Mouse (Mus musculus) C2C12 (cell line): ENCODE data around the gene Rasgef1b. TPM values are rescaled to one million over a fixed set of nuclear protein-coding genes. Genes with fewer than 3 reads are reported as not detected.

Source experiments
- H3K27me3 ChIP-seq: one replicate; pipeline ENCODE4 v1.6.1; 2011; ENCODE audit not compliant: control insufficient read depth, insufficient read depth, insufficient read length
- H3K36me3 ChIP-seq: one replicate; pipeline ENCODE4 v1.6.1; 2011; ENCODE audit not compliant: control insufficient read depth, insufficient read depth
- H3K4me3 ChIP-seq: one replicate; pipeline ENCODE4 v1.5.1; 2011; ENCODE audit warnings: mild to moderate bottlenecking, control low read depth; ENCODE audit not compliant: poor library complexity, insufficient read depth, severe bottlenecking
- H3K79me2 ChIP-seq: one replicate; pipeline ENCODE4 v1.6.1; 2011; ENCODE audit not compliant: control insufficient read depth, insufficient read depth
- H3K79me3 ChIP-seq: one replicate; pipeline ENCODE4 v1.6.1; 2011; ENCODE audit warnings: low read depth, control low read depth
- H3ac ChIP-seq: one replicate; pipeline ENCODE3; 2011; ENCODE audit warnings: low read depth; ENCODE audit not compliant: control insufficient read depth, insufficient read length
- CEBPB ChIP-seq: IDR thresholded peaks from one replicate; pipeline ENCODE4 v1.6.1; 2011; ENCODE audit warnings: low read depth, mild to moderate bottlenecking, control low read depth, moderate library complexity
- CTCF ChIP-seq: IDR thresholded peaks from one replicate; pipeline ENCODE4 v1.5.1; 2011; ENCODE audit not compliant: control insufficient read depth, insufficient read depth, insufficient read length
- FOSL1 ChIP-seq: IDR thresholded peaks from one replicate; pipeline ENCODE4 v1.8.0; 2011; ENCODE audit warnings: mild to moderate bottlenecking, low read length; ENCODE audit not compliant: poor library complexity, insufficient read depth, severe bottlenecking
- MAX ChIP-seq: IDR thresholded peaks from one replicate; pipeline ENCODE4 v1.6.1; 2011; ENCODE audit warnings: mild to moderate bottlenecking, control low read depth
- MYOD1 ChIP-seq: IDR thresholded peaks from one replicate; pipeline ENCODE4 v1.6.1; 2011; ENCODE audit warnings: low read depth; ENCODE audit not compliant: control insufficient read depth, insufficient read length
- MYOG ChIP-seq: IDR thresholded peaks from one replicate; pipeline ENCODE4 v1.6.1; 2011; ENCODE audit not compliant: control insufficient read depth, insufficient read length; ENCODE audit errors: extremely low read depth
- USF1 ChIP-seq: IDR thresholded peaks from one replicate; pipeline ENCODE4 v1.6.1; 2011; ENCODE audit warnings: low read depth, mild to moderate bottlenecking, control low read depth, moderate library complexity
- polyA plus RNA-seq: library from polyadenylated mRNA; unstranded; fragments of >200 nt; fragmentation: generic; extraction: Trizol; gene quantifications from one replicate; pipeline ENCODE4 v1.2.1, GENCODE M21; 2012; ENCODE audit warnings: missing spikeins

Rasgef1b gene
- polyA plus RNA-seq, 1 experiment: 0.05 TPM

DNA sequence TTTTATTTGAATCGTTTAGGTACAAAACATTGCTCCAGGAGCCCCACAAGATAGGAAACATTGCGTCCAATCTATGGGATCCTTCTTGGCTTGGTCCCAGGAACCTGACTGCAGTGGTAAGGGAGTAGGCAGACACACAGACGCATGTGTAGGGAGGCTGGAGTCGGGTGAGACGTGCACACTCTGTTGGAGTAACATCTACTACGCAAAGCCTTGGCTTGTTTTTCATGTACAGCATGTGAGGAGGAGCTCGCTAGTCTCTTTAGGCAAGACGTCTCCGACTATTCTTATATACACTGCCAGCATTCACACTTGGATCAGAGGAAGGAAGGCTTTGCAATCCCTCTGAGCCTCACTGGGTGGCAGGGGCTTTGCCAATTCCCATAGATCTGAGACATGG, 315.5 kb downstream of the Rasgef1b start:
- Histone ChIP-seq H3K79me2 (no peaks in the 10 kb centered on the region), H3K4me3 (no peak overlapping the region), H3ac (no peak overlapping the region), H3K79me3 (no peaks in the 10 kb centered on the region), H3K27me3 (peaks cover 6% of the 10 kb centered on the region), H3K36me3 (no peaks in the 10 kb centered on the region)
- TF ChIP-seq MYOG (no peak), MYOD1 (no peak), CEBPB (no peak), USF1 (no peak), FOSL1 (no peak), CTCF (no peak), MAX (no peak)

DNA sequence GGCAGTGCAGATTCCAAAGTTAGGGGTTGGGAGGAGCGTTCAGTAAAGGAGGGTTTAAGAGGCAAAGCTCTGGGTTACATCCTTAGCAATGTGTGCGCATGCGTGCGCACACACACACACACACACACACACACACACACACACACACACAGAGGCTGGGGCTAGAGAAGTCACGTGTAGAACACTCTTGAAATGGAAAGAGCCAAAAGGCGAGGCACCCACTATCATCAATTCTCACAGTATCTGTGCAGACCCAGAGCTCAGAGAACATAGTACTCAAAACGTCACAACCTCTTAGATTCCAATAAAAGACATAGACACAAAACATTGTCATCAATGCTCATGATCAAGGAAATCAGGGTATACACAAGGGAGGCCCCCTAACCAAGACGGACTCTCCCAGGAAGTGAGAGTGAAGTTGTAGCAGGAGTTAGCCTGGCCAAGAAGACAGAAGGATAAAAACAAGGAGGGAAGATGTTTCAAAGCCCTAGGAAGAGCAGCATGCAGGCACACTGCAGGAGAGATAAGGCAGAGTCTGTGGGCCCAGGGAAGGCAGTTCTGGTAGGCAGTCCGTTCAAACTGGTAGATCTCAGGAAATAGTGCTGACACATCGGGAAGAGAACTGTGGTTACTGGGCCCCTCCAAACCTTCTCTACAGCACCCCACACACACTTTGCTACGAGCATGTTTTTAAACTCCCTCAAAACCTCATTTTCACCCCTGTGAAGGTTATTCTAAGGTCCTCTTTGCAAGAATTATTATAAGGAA, 324.3 kb downstream of the Rasgef1b start:
- H3K4me3 ChIP-seq: no peak overlapping the region
- no peaks in the 10 kb centered on the region for H3K79me3 ChIP-seq
- H3K79me2 ChIP-seq: no peaks in the 10 kb centered on the region
- no peak for TF ChIP-seq FOSL1
- no peak for TF ChIP-seq MYOD1
- TF ChIP-seq MAX: no peak
- no peak for TF ChIP-seq CTCF
- TF ChIP-seq CEBPB: no peak
- TF ChIP-seq MYOG: no peak
- no peak for TF ChIP-seq USF1
- H3K36me3 ChIP-seq: no peaks in the 10 kb centered on the region
- peaks cover 9% of the 10 kb centered on the region for H3K27me3 ChIP-seq
- no peak overlapping the region for H3ac ChIP-seq

DNA sequence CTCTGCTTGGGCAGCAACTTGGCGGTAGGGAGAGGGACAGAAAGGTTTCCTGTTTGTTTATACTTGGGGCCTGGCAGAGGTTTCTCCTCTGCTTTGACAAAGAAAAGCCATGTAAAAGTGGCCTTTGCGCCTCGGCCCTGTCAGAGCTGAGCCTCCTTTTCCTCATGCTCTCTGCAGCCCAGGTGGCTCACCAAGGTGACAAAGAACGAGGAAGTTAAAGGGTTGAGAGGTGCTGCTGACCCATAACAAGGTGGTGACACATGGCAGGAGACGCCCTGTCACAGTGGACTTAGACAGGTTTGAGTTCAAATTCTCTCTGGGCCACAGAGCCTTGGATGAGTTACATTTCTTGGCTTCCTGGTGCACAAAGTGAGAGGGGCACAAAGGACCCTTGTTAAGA, 325.5 kb downstream of the Rasgef1b start:
- peaks cover 6% of the 10 kb centered on the region for H3K27me3 ChIP-seq
- no peaks in the 10 kb centered on the region for H3K36me3 ChIP-seq
- H3K4me3 ChIP-seq: no peak overlapping the region
- H3K79me2 ChIP-seq: no peaks in the 10 kb centered on the region
- H3K79me3 ChIP-seq: no peaks in the 10 kb centered on the region
- TF ChIP-seq MAX: no peak
- H3ac ChIP-seq: no peak overlapping the region

DNA sequence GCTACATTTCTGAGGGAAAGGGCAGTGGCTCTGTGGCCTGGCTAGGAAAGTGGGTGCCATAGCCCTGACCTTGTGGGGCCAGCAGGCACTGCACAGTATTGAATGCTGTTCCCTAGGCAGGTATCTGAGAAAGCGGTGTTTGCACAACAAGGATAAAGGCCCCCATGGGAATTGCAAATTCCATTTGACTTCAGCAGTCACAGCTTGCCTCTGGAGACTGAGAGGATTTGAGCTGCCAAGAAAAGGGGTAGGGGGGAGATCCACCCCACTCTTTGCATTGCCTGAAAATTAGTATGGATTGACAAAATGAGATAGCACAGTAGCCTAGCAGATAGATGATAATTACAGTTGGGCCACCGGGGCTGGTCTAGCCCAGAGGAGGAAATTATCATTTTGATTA, 326.1 kb downstream of the Rasgef1b start:
- TF ChIP-seq FOSL1 (no peak), MYOD1 (no peak), MYOG (no peak), USF1 (no peak), CEBPB (no peak), MAX (no peak), CTCF (no peak)
- H3K36me3 ChIP-seq: no peaks in the 10 kb centered on the region
- no peak overlapping the region for H3ac ChIP-seq
- H3K27me3 ChIP-seq: peaks cover 6% of the 10 kb centered on the region
- no peak overlapping the region for H3K4me3 ChIP-seq
- H3K79me2 ChIP-seq: no peaks in the 10 kb centered on the region
- H3K79me3 ChIP-seq: no peaks in the 10 kb centered on the region

DNA sequence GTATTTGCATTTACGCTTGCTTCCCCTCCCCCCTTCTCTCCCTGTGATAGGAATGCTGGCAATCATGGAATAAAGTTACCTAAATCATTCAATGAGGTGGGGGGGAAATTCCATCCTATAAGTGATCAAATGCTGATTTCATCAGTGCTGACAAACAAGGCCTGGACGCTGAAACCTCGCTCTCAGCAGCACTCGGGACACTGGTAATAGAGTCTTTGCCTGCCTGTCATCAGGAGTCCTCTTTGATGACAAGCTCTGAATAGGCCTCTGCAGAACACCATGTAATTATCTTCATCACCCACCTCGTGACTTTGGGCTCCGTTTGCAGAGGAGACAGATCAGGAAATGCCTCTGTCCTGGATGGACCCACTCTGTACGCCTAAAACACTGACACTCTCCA, 326.6 kb downstream of the Rasgef1b start:
- no peaks in the 10 kb centered on the region for H3K79me3 ChIP-seq
- no peak overlapping the region for H3ac ChIP-seq
- TF ChIP-seq CTCF (no peak), USF1 (no peak)
- no peaks in the 10 kb centered on the region for H3K79me2 ChIP-seq
- H3K4me3 ChIP-seq: no peak overlapping the region
- H3K36me3 ChIP-seq: no peaks in the 10 kb centered on the region
- H3K27me3 ChIP-seq: peaks cover 6% of the 10 kb centered on the region

DNA sequence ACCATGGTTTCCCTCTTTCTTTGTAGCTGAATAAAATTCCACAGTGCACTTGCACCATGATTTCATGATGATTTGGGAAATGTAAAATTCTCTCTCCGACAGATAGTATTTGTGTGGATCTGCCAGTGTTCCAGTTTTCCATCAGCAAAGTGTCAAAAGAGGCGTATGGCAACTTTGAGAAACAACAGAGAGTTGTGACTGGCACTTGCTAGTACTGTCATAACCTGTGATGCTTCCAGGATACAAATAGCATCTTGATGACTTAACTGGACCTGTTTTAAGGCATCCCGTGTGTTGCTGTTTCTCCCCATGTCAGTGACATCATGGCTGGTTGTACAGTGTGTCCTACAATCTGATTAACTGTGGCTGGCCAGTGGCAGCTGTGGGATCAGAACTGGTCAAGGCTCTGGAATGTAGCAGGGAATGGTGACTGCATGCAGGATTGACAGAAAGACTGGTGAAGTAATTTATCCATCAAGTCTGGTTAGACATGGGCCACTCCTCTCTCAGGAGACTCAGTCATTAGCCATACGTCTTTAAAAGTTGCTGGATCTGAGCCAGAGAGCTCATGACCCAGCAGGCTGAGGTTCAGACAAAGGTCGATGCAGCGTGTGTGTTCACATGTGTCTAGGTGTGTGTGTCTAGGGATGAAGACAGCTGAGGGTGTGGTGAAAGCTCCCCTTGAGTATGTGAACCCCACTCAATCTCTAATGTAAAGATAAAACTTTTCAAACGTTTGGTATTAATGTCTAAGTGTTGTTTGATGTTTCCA, 328.8 kb downstream of the Rasgef1b start:
- TF ChIP-seq FOSL1 (no peak), CEBPB (no peak), MYOG (no peak), CTCF (no peak), MAX (peak; percentile 45), USF1 (no peak), MYOD1 (peak; percentile 79)
- Histone ChIP-seq H3K27me3 (no peaks in the 10 kb centered on the region), H3K79me2 (no peaks in the 10 kb centered on the region), H3K4me3 (no peak overlapping the region), H3ac (no peak overlapping the region), H3K36me3 (no peaks in the 10 kb centered on the region), H3K79me3 (no peaks in the 10 kb centered on the region)
